Mouse (Mus musculus): ENCODE measurements at regions not wholly inside any gene's neighbourhood (a gene's known extent, or its start where the extent isn't known, plus 50 kb on each side); places are given as distances from the start of the nearest gene placed in this dataset.

DNA sequence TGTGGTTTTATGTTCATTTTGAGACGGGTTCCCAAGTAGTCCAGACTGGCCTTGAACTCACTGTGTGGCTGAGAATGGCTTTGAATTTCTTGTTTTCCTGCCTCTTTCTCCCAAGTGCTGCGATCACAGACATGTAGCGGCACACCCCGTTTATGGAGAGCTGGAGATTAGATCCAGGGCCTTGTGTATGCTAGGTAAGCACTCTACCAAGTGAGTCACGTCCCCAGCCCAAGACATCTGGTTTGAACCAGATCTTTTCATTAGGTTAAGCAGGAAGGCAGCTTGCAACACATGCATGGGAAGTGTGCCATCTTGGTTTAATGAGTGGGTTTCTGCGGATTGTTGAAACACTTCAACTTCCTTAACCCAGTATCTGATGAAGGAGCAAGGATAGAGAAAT is 131.6 kb downstream of the Sox2 start:
- TF ChIP-seq POLR2A (IDR thresholded peaks at IDR 0.05; ENCODE audit: extremely low read depth, insufficient read depth, low read length), result no peak
- no peak for TF ChIP-seq CTCF (IDR thresholded peaks at IDR 0.05; ENCODE audit: low read depth, low read length)
- 85% methylated on average over 6 of the region's 6 CpGs for WGBS
- Histone ChIP-seq H3K79me2 (ENCODE audit: control insufficient read depth, insufficient read depth, low read length) (no peaks in the 10 kb centered on the region), H3K4me1 (ENCODE audit: control insufficient read depth, insufficient read depth, low read length) (no peaks in the 10 kb centered on the region), H3K27me3 (ENCODE audit: control insufficient read depth, insufficient read depth, low read length) (no peaks in the 10 kb centered on the region), H3K27ac (replicated peaks; ENCODE audit: insufficient read depth, low read depth, low read length) (no peak overlapping the region), H3K36me3 (ENCODE audit: control insufficient read depth, insufficient read depth, low read length) (no peaks in the 10 kb centered on the region), H3K4me3 (ENCODE audit: insufficient read depth, low read depth, low read length) (no peak overlapping the region), H3K9ac (ENCODE audit: low read depth, low read length) (no peak overlapping the region)
- no peak for DNase-seq (ENCODE audit: extremely low read depth, low read depth, low spot score)

DNA sequence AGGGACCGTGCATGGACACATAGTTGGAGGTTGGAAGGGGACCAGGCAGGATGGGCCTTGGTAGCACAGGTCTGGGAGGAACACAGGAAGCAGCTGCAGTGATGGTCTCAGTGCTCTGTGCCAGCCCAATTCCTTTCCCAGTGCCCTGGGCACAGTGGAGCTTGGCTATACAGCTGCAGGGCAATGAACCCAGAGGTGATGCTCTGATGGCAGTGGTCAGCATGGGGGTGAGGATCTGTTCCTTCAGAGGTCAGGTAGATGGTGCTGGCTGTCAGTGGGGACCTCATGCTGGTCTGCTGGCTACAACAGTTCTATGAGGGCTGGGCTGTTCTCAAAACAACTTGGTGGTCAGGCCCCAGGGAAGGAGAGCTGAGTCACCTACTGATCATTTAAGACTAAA is 133.2 kb downstream of the Sox2 start:
- no peaks in the 10 kb centered on the region for H3K27me3 ChIP-seq (ENCODE audit: control insufficient read depth, insufficient read depth, low read length)
- no peaks in the 10 kb centered on the region for H3K4me1 ChIP-seq (ENCODE audit: control insufficient read depth, insufficient read depth, low read length)
- no peak overlapping the region for H3K9ac ChIP-seq (ENCODE audit: low read depth, low read length)
- H3K27ac ChIP-seq (replicated peaks; ENCODE audit: insufficient read depth, low read depth, low read length), result no peak overlapping the region
- no peaks in the 10 kb centered on the region for H3K79me2 ChIP-seq (ENCODE audit: control insufficient read depth, insufficient read depth, low read length)
- H3K4me3 ChIP-seq (ENCODE audit: insufficient read depth, low read depth, low read length), result no peak overlapping the region
- no peak for DNase-seq (ENCODE audit: extremely low read depth, low read depth, low spot score)
- no peak for TF ChIP-seq POLR2A (IDR thresholded peaks at IDR 0.05; ENCODE audit: extremely low read depth, insufficient read depth, low read length)
- TF ChIP-seq CTCF (IDR thresholded peaks at IDR 0.05; ENCODE audit: low read depth, low read length), result no peak
- WGBS, result 83% methylated on average over 1 of the region's 1 CpGs
- H3K36me3 ChIP-seq (ENCODE audit: control insufficient read depth, insufficient read depth, low read length), result no peaks in the 10 kb centered on the region

- no peaks in the 10 kb centered on the region for H3K79me2 ChIP-seq (ENCODE audit: control insufficient read depth, insufficient read depth, low read length)
- TF ChIP-seq CTCF (IDR thresholded peaks at IDR 0.05; ENCODE audit: low read depth, low read length) (no peak), POLR2A (IDR thresholded peaks at IDR 0.05; ENCODE audit: extremely low read depth, insufficient read depth, low read length) (no peak)
- no peak overlapping the region for H3K4me3 ChIP-seq (ENCODE audit: insufficient read depth, low read depth, low read length)
- 92% methylated on average over 3 of the region's 3 CpGs for WGBS
- H3K4me1 ChIP-seq (ENCODE audit: control insufficient read depth, insufficient read depth, low read length), result no peaks in the 10 kb centered on the region
- no peak for DNase-seq (ENCODE audit: extremely low read depth, low read depth, low spot score)
- H3K9ac ChIP-seq (ENCODE audit: low read depth, low read length), result no peak overlapping the region
- no peak overlapping the region for H3K27ac ChIP-seq (replicated peaks; ENCODE audit: insufficient read depth, low read depth, low read length)
- H3K36me3 ChIP-seq (ENCODE audit: control insufficient read depth, insufficient read depth, low read length), result no peaks in the 10 kb centered on the region
- no peaks in the 10 kb centered on the region for H3K27me3 ChIP-seq (ENCODE audit: control insufficient read depth, insufficient read depth, low read length)
Measured at GRCm38 (mm10) chr3:34787211-34787610, 137.0 kb downstream of the Sox2 start.

- 18% methylated on average over 23 of the region's 23 CpGs for WGBS
- Histone ChIP-seq H3K36me3 (ENCODE audit: control insufficient read depth, insufficient read depth, low read length) (no peaks in the 10 kb centered on the region), H3K4me3 (ENCODE audit: insufficient read depth, low read depth, low read length) (no peak overlapping the region), H3K9ac (ENCODE audit: low read depth, low read length) (no peak overlapping the region), H3K27me3 (ENCODE audit: control insufficient read depth, insufficient read depth, low read length) (no peaks in the 10 kb centered on the region), H3K27ac (replicated peaks; ENCODE audit: insufficient read depth, low read depth, low read length) (no peak overlapping the region), H3K79me2 (ENCODE audit: control insufficient read depth, insufficient read depth, low read length) (no peaks in the 10 kb centered on the region), H3K4me1 (ENCODE audit: control insufficient read depth, insufficient read depth, low read length) (no peaks in the 10 kb centered on the region)
- no peak for TF ChIP-seq POLR2A (IDR thresholded peaks at IDR 0.05; ENCODE audit: extremely low read depth, insufficient read depth, low read length)
- TF ChIP-seq CTCF (IDR thresholded peaks at IDR 0.05; ENCODE audit: low read depth, low read length), result no peak
- no peak for DNase-seq (ENCODE audit: extremely low read depth, low read depth, low spot score)
Measured at GRCm38 (mm10) chr3:34795103-34795983, 145.1 kb downstream of the Sox2 start.

GRCm38 (mm10) chr3:34795984-34796266 is 145.7 kb downstream of the Sox2 start:
- Histone ChIP-seq H3K4me1 (ENCODE audit: control insufficient read depth, insufficient read depth, low read length) (no peaks in the 10 kb centered on the region), H3K79me2 (ENCODE audit: control insufficient read depth, insufficient read depth, low read length) (no peaks in the 10 kb centered on the region), H3K4me3 (ENCODE audit: insufficient read depth, low read depth, low read length) (no peak overlapping the region), H3K9ac (ENCODE audit: low read depth, low read length) (no peak overlapping the region), H3K27ac (replicated peaks; ENCODE audit: insufficient read depth, low read depth, low read length) (no peak overlapping the region), H3K36me3 (ENCODE audit: control insufficient read depth, insufficient read depth, low read length) (no peaks in the 10 kb centered on the region), H3K27me3 (ENCODE audit: control insufficient read depth, insufficient read depth, low read length) (no peaks in the 10 kb centered on the region)
- DNase-seq (ENCODE audit: extremely low read depth, low read depth, low spot score), result no peak
- WGBS, result 15% methylated on average over 5 of the region's 5 CpGs
- TF ChIP-seq POLR2A (IDR thresholded peaks at IDR 0.05; ENCODE audit: extremely low read depth, insufficient read depth, low read length) (no peak), CTCF (IDR thresholded peaks at IDR 0.05; ENCODE audit: low read depth, low read length) (no peak)

GRCm38 (mm10) chr3:34808833-34809232 is 158.6 kb downstream of the Sox2 start:
- H3K4me1 ChIP-seq (ENCODE audit: control insufficient read depth, insufficient read depth, low read length), result no peaks in the 10 kb centered on the region
- no peak for DNase-seq (ENCODE audit: extremely low read depth, low read depth, low spot score)
- H3K36me3 ChIP-seq (ENCODE audit: control insufficient read depth, insufficient read depth, low read length), result no peaks in the 10 kb centered on the region
- H3K27me3 ChIP-seq (ENCODE audit: control insufficient read depth, insufficient read depth, low read length), result no peaks in the 10 kb centered on the region
- no peak overlapping the region for H3K4me3 ChIP-seq (ENCODE audit: insufficient read depth, low read depth, low read length)
- no peak overlapping the region for H3K27ac ChIP-seq (replicated peaks; ENCODE audit: insufficient read depth, low read depth, low read length)
- WGBS, result 16% methylated on average over 6 of the region's 6 CpGs
- TF ChIP-seq POLR2A (IDR thresholded peaks at IDR 0.05; ENCODE audit: extremely low read depth, insufficient read depth, low read length), result no peak
- TF ChIP-seq CTCF (IDR thresholded peaks at IDR 0.05; ENCODE audit: low read depth, low read length), result no peak
- no peaks in the 10 kb centered on the region for H3K79me2 ChIP-seq (ENCODE audit: control insufficient read depth, insufficient read depth, low read length)
- H3K9ac ChIP-seq (ENCODE audit: low read depth, low read length), result no peak overlapping the region
